Mouse (Mus musculus): ENCODE measurements around the gene Nipa1. TPM values are rescaled to one million over a fixed set of nuclear protein-coding genes. Genes with fewer than 3 reads are reported as not detected.

Nipa1 gene
- polyA plus RNA-seq, 1 experiment from 2014 or later = 10.0 TPM

DNA sequence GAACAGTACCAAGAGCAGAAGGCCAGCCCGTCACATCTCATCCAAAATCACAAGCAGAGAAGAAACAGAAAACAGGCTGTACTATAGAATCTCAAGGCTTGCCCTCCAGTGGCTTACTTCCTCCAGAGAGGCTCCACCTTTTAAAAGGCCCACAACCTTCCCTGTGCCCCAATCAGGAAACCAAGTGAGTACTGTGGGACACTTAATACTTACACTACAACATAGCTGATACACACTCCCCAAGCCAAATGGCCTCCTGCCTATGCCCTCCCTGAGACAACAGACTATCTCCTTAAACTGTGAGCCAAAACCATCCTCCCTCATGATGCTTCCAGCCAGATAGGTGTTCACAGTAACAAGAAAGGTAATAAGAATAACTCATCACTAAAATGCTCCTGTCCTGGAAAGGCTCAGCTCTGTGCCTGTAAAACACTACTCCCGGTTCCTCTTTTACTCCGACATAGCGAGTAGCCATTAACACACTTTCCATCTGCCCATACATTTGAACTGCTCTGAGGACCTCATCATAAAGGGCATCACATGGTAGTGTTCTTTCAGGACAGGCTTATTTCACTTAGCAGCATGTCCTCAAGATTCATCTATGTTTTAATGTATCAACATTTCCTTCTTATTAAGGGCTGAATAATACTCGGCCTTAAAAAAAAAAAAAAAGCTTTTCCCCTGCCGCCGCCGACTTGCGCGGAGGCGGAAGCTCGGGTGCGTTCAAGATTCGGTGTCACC is 6.3 kb downstream of the Nipa1 start:
- no peak for ATAC-seq
- Histone ChIP-seq H3K9ac (replicated peaks; ENCODE audit: low read depth) (no peak overlapping the region), H3K4me1 (ENCODE audit: insufficient read depth, low read depth, low read length) (no peaks in the 10 kb centered on the region), H3K27ac (ENCODE audit: low read length) (no peak overlapping the region), H3K4me2 (replicated peaks; ENCODE audit: low read depth, low read length) (no peak overlapping the region), H3K36me3 (ENCODE audit: insufficient read depth, low read length) (no peaks in the 10 kb centered on the region), H3K27me3 (replicated peaks; ENCODE audit: insufficient read depth, low read length) (no peaks in the 10 kb centered on the region), H3K9me3 (ENCODE audit: low read length) (no peaks in the 10 kb centered on the region), H3K4me3 (ENCODE audit: low read depth, low read length) (no peak overlapping the region)
- 96% methylated on average over 14 of the region's 14 CpGs for WGBS
- no peak for DNase-seq (ENCODE audit: low spot score)
- TF ChIP-seq CTCF (IDR thresholded peaks at IDR 0.05) = no peak
- no peak for TF ChIP-seq EP300 (IDR thresholded peaks at IDR 0.05)

DNA sequence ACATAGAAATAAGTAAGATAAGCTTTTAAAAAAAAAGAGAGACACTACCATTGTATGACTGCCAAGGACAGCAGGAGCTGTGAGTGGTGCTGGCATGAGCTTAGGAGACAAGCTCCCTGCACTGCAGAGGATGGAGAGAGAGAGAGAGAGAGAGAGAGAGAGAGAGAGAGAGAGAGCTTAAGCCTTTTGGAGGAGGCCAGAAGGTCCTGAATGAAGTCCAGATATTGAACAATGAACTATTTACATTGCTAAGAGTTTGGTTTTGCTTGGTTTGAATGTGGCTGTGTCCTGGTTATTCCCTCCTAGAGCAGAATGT is 8.8 kb downstream of the Nipa1 start:
- Histone ChIP-seq H3K36me3 (ENCODE audit: insufficient read depth, low read length) (no peaks in the 10 kb centered on the region), H3K27me3 (replicated peaks; ENCODE audit: insufficient read depth, low read length) (no peaks in the 10 kb centered on the region), H3K9ac (replicated peaks; ENCODE audit: low read depth) (no peak overlapping the region), H3K4me1 (ENCODE audit: insufficient read depth, low read depth, low read length) (no peaks in the 10 kb centered on the region), H3K9me3 (ENCODE audit: low read length) (no peaks in the 10 kb centered on the region), H3K27ac (ENCODE audit: low read length) (no peak overlapping the region), H3K4me3 (ENCODE audit: low read depth, low read length) (no peak overlapping the region), H3K4me2 (replicated peaks; ENCODE audit: low read depth, low read length) (no peak overlapping the region)
- TF ChIP-seq CTCF (IDR thresholded peaks at IDR 0.05) (no peak), EP300 (IDR thresholded peaks at IDR 0.05) (no peak)
- ATAC-seq (no peak), DNase-seq (ENCODE audit: low spot score) (no peak)

DNA sequence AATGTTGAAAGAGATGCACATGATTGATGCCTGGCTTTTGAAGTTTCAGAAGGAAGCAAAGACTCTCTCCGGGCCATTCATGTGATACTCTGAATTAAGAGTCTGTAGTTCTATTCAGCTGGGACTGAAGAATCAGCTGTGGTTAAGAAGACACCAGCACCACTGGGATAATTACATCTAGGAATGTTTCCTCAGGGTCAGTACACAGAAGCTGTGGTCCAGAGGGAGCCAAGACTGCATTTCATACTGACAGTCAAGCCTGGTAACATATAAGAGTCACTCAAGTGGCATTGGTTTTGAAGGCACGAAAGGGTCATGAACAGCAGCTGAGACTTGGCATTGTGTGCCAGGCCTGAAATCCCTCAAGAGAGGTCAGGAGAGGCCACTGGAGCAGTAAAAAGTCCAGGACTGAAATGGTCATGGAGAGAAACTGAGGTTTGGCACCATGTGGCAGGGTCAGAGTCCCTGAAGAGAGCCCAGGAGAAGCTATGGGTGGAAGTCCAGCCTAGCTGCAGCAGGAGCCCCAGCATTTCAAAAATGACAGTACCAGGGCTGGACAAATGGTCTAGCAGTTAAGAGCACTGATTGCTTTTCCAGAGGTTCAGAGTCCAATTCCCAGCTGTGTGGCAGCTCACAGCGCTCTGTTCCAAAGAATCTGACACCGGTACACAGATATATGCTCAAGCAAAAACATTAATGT is 9.3 kb downstream of the Nipa1 start:
- Histone ChIP-seq H3K9ac (replicated peaks; ENCODE audit: low read depth) (no peak overlapping the region), H3K36me3 (ENCODE audit: insufficient read depth, low read length) (no peaks in the 10 kb centered on the region), H3K4me2 (replicated peaks; ENCODE audit: low read depth, low read length) (no peak overlapping the region), H3K9me3 (ENCODE audit: low read length) (no peaks in the 10 kb centered on the region), H3K27ac (ENCODE audit: low read length) (no peak overlapping the region), H3K4me1 (ENCODE audit: insufficient read depth, low read depth, low read length) (no peaks in the 10 kb centered on the region), H3K4me3 (ENCODE audit: low read depth, low read length) (no peak overlapping the region), H3K27me3 (replicated peaks; ENCODE audit: insufficient read depth, low read length) (no peaks in the 10 kb centered on the region)
- TF ChIP-seq EP300 (IDR thresholded peaks at IDR 0.05) (no peak), CTCF (IDR thresholded peaks at IDR 0.05) (no peak)
- 70% methylated on average over 4 of the region's 4 CpGs for WGBS
- ATAC-seq (no peak), DNase-seq (ENCODE audit: low spot score) (no peak)

DNA sequence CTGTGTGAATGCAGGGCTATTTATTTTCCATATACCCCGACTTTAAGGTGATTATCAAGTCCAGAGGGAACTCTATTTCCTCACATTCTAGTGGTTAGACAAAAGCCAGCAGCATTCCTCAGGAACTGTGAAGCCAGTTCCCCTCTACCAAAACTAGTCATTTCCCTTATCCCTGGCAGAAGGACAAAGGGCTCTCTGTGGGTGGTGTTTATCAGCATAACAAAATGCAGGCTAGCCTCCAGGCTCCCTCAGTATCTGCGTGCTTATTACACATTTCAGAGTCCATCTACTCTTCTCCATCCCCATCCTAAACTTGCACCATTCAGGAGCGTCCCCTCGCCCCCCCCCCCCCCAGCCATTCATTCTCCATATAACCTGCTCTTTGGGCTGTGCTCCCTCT is 20.8 kb downstream of the Nipa1 start:
- Histone ChIP-seq H3K4me2 (replicated peaks; ENCODE audit: low read depth, low read length) (no peak overlapping the region), H3K9ac (replicated peaks; ENCODE audit: low read depth) (no peak overlapping the region), H3K36me3 (ENCODE audit: insufficient read depth, low read length) (no peaks in the 10 kb centered on the region), H3K27me3 (replicated peaks; ENCODE audit: insufficient read depth, low read length) (no peaks in the 10 kb centered on the region), H3K4me3 (ENCODE audit: low read depth, low read length) (no peak overlapping the region), H3K9me3 (ENCODE audit: low read length) (no peaks in the 10 kb centered on the region), H3K27ac (ENCODE audit: low read length) (no peak overlapping the region), H3K4me1 (ENCODE audit: insufficient read depth, low read depth, low read length) (no peaks in the 10 kb centered on the region)
- no peak for DNase-seq (ENCODE audit: low spot score)
- ATAC-seq = no peak
- TF ChIP-seq EP300 (IDR thresholded peaks at IDR 0.05) (no peak), CTCF (IDR thresholded peaks at IDR 0.05) (no peak)
- WGBS = 8% methylated on average over 2 of the region's 4 CpGs

DNA sequence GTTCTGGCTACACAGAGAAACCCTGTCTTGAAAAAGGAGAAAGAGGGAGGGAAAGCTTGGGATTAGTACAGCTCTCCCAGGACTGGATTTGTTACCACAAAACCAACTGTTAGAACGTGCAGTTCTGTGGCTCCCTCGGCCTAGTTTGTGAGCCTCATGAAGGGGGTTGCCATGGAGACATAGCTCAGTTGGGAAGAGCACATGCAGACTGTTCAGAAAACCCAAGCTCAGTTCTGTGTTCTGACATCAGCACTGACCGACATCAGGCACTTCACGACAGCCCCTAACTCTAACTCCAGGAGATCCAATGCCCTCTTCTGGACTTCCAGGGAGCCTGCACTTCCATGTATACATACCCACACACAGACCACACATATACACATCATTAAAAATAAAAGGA is 24.7 kb downstream of the Nipa1 start:
- Histone ChIP-seq H3K4me3 (ENCODE audit: low read depth, low read length) (no peak overlapping the region), H3K9me3 (ENCODE audit: low read length) (no peaks in the 10 kb centered on the region), H3K9ac (replicated peaks; ENCODE audit: low read depth) (no peak overlapping the region), H3K27me3 (replicated peaks; ENCODE audit: insufficient read depth, low read length) (no peaks in the 10 kb centered on the region), H3K4me1 (ENCODE audit: insufficient read depth, low read depth, low read length) (no peaks in the 10 kb centered on the region), H3K36me3 (ENCODE audit: insufficient read depth, low read length) (no peaks in the 10 kb centered on the region), H3K27ac (ENCODE audit: low read length) (no peak overlapping the region), H3K4me2 (replicated peaks; ENCODE audit: low read depth, low read length) (no peak overlapping the region)
- WGBS = 51% methylated on average over 4 of the region's 4 CpGs
- ATAC-seq (no peak), DNase-seq (ENCODE audit: low spot score) (no peak)
- no peak for TF ChIP-seq EP300 (IDR thresholded peaks at IDR 0.05)
- no peak for TF ChIP-seq CTCF (IDR thresholded peaks at IDR 0.05)

DNA sequence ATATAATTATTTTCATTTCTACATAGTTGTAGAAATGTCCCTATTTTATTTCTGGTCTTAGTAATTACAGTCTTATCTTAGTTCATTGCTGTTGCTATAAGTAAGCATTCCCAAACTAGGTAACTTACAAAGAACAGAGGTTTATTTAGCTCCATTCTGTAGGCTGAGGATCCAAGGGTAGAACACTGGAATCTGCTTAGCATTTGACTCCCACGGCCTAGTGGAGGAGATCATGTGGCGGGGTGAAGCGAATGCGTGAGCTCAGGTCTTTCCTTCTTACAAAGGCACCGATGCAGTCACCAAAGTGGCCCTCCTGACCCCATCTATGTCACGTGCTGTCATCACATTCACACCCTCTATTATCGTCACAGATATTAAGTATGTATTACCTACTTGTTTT is 27.9 kb downstream of the Nipa1 start:
- H3K36me3 ChIP-seq (ENCODE audit: insufficient read depth, low read length) = no peaks in the 10 kb centered on the region
- H3K27me3 ChIP-seq (replicated peaks; ENCODE audit: insufficient read depth, low read length) = no peaks in the 10 kb centered on the region
- no peak for ATAC-seq
- TF ChIP-seq CTCF (IDR thresholded peaks at IDR 0.05) (no peak), EP300 (IDR thresholded peaks at IDR 0.05) (no peak)
- H3K9ac ChIP-seq (replicated peaks; ENCODE audit: low read depth) = no peak overlapping the region
- no peaks in the 10 kb centered on the region for H3K9me3 ChIP-seq (ENCODE audit: low read length)
- H3K4me2 ChIP-seq (replicated peaks; ENCODE audit: low read depth, low read length) = no peak overlapping the region
- WGBS = 86% methylated on average over 7 of the region's 7 CpGs
- H3K27ac ChIP-seq (ENCODE audit: low read length) = no peak overlapping the region
- no peaks in the 10 kb centered on the region for H3K4me1 ChIP-seq (ENCODE audit: insufficient read depth, low read depth, low read length)
- no peak overlapping the region for H3K4me3 ChIP-seq (ENCODE audit: low read depth, low read length)
- no peak for DNase-seq (ENCODE audit: low spot score)
